Mouse (Mus musculus) liver, embryonic 13.5 days (tissue): ENCODE results near the gene Zbtb48. TPM values are rescaled to one million over a fixed set of nuclear protein-coding genes. Genes with fewer than 3 reads are reported as not detected.

ENCODE experiments used
- ATAC-seq: fragments of 200-750 bp; cut with Nextera tagmentation; 2 replicates; pipeline ENCODE4 v1.8.0; 2017; ENCODE audit warnings: low read depth, mild to moderate bottlenecking, moderate number of reproducible peaks, moderate library complexity
- DNase-seq: peaks from one replicate; pipeline ENCODE4 v3.0.0; 2022
- H3K27ac ChIP-seq: fragments of 300-500 bp; sonication (generic); 2 replicates; pipeline ENCODE4 v1.5.1; 2015; ENCODE audit warnings: moderate library complexity, mild to moderate bottlenecking, inconsistent platforms
- H3K27me3 ChIP-seq: fragments of 300-500 bp; sonication (generic); 2 replicates; pipeline ENCODE4 v1.6.1; 2015; ENCODE audit warnings: mild to moderate bottlenecking, inconsistent platforms
- H3K36me3 ChIP-seq: fragments of 300-500 bp; sonication (generic); 2 replicates; pipeline ENCODE4 v1.6.1; 2015; ENCODE audit warnings: mild to moderate bottlenecking, inconsistent platforms
- H3K4me1 ChIP-seq: fragments of 300-500 bp; sonication (generic); replicated peaks from 2 replicates; pipeline ENCODE4 v1.6.1; 2015; ENCODE audit warnings: inconsistent platforms
- H3K4me2 ChIP-seq: fragments of 300-500 bp; sonication (generic); 2 replicates; pipeline ENCODE4 v1.6.1; 2015; ENCODE audit warnings: inconsistent platforms, mild to moderate bottlenecking, moderate library complexity
- H3K4me3 ChIP-seq: fragments of 300-500 bp; sonication (generic); replicated peaks from 2 replicates; pipeline ENCODE4 v1.5.1; 2015; ENCODE audit warnings: mild to moderate bottlenecking, inconsistent platforms
- H3K9ac ChIP-seq: fragments of 300-500 bp; sonication (generic); 2 replicates; pipeline ENCODE4 v1.6.1; 2015; ENCODE audit warnings: mild to moderate bottlenecking, inconsistent platforms
- H3K9me3 ChIP-seq: fragments of 300-500 bp; sonication (generic); replicated peaks from 2 replicates; pipeline ENCODE4 v1.6.1; 2016; ENCODE audit warnings: inconsistent platforms
- WGBS: fragments of 180-500 bp; shearing (Covaris S2); methylation state at CpG from one replicate; pipeline ENCODE4 v1.1.7; 2015; ENCODE audit not compliant: insufficient replicate concordance; 5-methylcytosine and 5-hydroxymethylcytosine counted together
- polyA plus RNA-seq: library from polyadenylated mRNA; unstranded; fragments of >200 nt; fragmentation: Nextera tagmentation; extraction: Ambion mirVana; gene quantifications from 2 replicates; pipeline ENCODE4 v1.2.1, GENCODE M21; 2015

Gene Zbtb48
- 7.2 and 9.5 TPM in 2 replicates for polyA plus RNA-seq

- H3K4me3 ChIP-seq = peak within 1 kb of the TSS; percentile 86
- DNase-seq (peak; percentile 93), ATAC-seq (peak; percentile 95)
- peak within 1 kb of the TSS; percentile 93 for H3K4me2 ChIP-seq
- under 1% methylated on average over 35 of the region's 35 CpGs for WGBS
- no peaks in the 10 kb centered on the region for H3K9me3 ChIP-seq
- peaks cover 60% of the 10 kb centered on the region for H3K4me1 ChIP-seq
- peaks cover 28% of the 10 kb centered on the region for H3K36me3 ChIP-seq
- peak within 1 kb of the TSS; percentile 86 for H3K9ac ChIP-seq
- H3K27ac ChIP-seq = peak within 1 kb of the TSS; percentile 87
- H3K27me3 ChIP-seq = peaks cover 8% of the 10 kb centered on the region
These were observed at the start of gene Zbtb48 for GRCm38 (mm10) chr4:152027524-152027923. Zbtb48 (minus strand) TSS chr4:152027671.

- H3K9me3 ChIP-seq = no peaks in the 10 kb centered on the region
- no peak overlapping the region for H3K4me3 ChIP-seq
- H3K9ac ChIP-seq = no peak overlapping the region
- no peak overlapping the region for H3K27ac ChIP-seq
- DNase-seq = no peak
- H3K4me2 ChIP-seq = no peak overlapping the region
- peaks cover 27% of the 10 kb centered on the region for H3K4me1 ChIP-seq
- WGBS = 80% methylated on average over 9 of the region's 9 CpGs
- no peak for ATAC-seq
- H3K27me3 ChIP-seq = no peaks in the 10 kb centered on the region
- no peaks in the 10 kb centered on the region for H3K36me3 ChIP-seq
These were observed 49.7 kb upstream of the Zbtb48 start for GRCm38 (mm10) chr4:152077191-152077590.

- DNase-seq (no peak), ATAC-seq (no peak)
- no peak overlapping the region for H3K4me3 ChIP-seq
- H3K4me2 ChIP-seq = no peak overlapping the region
- 77% methylated on average over 9 of the region's 9 CpGs for WGBS
- no peaks in the 10 kb centered on the region for H3K9me3 ChIP-seq
- peaks cover 6% of the 10 kb centered on the region; the same call in 1 of the 2 replicates for H3K27me3 ChIP-seq
- no peaks in the 10 kb centered on the region for H3K36me3 ChIP-seq
- peaks cover 41% of the 10 kb centered on the region for H3K4me1 ChIP-seq
- H3K27ac ChIP-seq = no peak overlapping the region
- no peak overlapping the region for H3K9ac ChIP-seq
These were observed 47.1 kb upstream of the Zbtb48 start for GRCm38 (mm10) chr4:152074548-152074947.

GRCm38 (mm10) chr4:152073715-152074114 lies 46.2 kb upstream of the Zbtb48 start:
- Histone ChIP-seq H3K9ac (no peak overlapping the region), H3K27ac (no peak overlapping the region), H3K36me3 (no peaks in the 10 kb centered on the region), H3K4me3 (no peak overlapping the region), H3K9me3 (no peaks in the 10 kb centered on the region), H3K4me2 (no peak overlapping the region), H3K27me3 (peaks cover 6% of the 10 kb centered on the region; the same call in 1 of the 2 replicates), H3K4me1 (peaks cover 41% of the 10 kb centered on the region)
- ATAC-seq (no peak), DNase-seq (no peak)
- 65% methylated on average over 6 of the region's 6 CpGs for WGBS

- Histone ChIP-seq H3K4me3 (no peak overlapping the region), H3K4me2 (no peak overlapping the region), H3K9me3 (no peaks in the 10 kb centered on the region), H3K9ac (no peak overlapping the region), H3K27ac (no peak overlapping the region), H3K27me3 (peaks cover 6% of the 10 kb centered on the region; the same call in 1 of the 2 replicates), H3K4me1 (peaks cover 32% of the 10 kb centered on the region), H3K36me3 (no peaks in the 10 kb centered on the region)
- 61% methylated on average over 10 of the region's 10 CpGs for WGBS
- DNase-seq (no peak), ATAC-seq (no peak)
These were observed 45.2 kb upstream of the Zbtb48 start for GRCm38 (mm10) chr4:152072655-152073054.

GRCm38 (mm10) chr4:152072121-152072601 lies 44.7 kb upstream of the Zbtb48 start, which contains the start of gene Plekhg5:
Plekhg5 (plus strand) TSS chr4:152072498.
- no peak within 1 kb of the TSS for H3K4me2 ChIP-seq
- DNase-seq (no peak), ATAC-seq (no peak)
- peaks cover 37% of the 10 kb centered on the region for H3K4me1 ChIP-seq
- H3K27me3 ChIP-seq = peaks cover 6% of the 10 kb centered on the region; the same call in 1 of the 2 replicates
- H3K4me3 ChIP-seq = no peak within 1 kb of the TSS
- no peaks in the 10 kb centered on the region for H3K9me3 ChIP-seq
- H3K36me3 ChIP-seq = no peaks in the 10 kb centered on the region
- 23% methylated on average over 10 of the region's 10 CpGs for WGBS
- H3K27ac ChIP-seq = no peak within 1 kb of the TSS
- H3K9ac ChIP-seq = no peak within 1 kb of the TSS

GRCm38 (mm10) chr4:152070494-152071396 lies 43.3 kb upstream of the Zbtb48 start:
- peaks cover 6% of the 10 kb centered on the region; the same call in 1 of the 2 replicates for H3K27me3 ChIP-seq
- no peak overlapping the region for H3K27ac ChIP-seq
- no peak for ATAC-seq
- H3K4me3 ChIP-seq = no peak overlapping the region
- 42% methylated on average over 11 of the region's 11 CpGs for WGBS
- H3K4me2 ChIP-seq = no peak overlapping the region
- peaks cover 37% of the 10 kb centered on the region for H3K4me1 ChIP-seq
- no peaks in the 10 kb centered on the region for H3K36me3 ChIP-seq
- H3K9ac ChIP-seq = no peak overlapping the region
- no peak for DNase-seq
- H3K9me3 ChIP-seq = no peaks in the 10 kb centered on the region

GRCm38 (mm10) chr4:152069245-152069644 lies 41.8 kb upstream of the Zbtb48 start:
- Histone ChIP-seq H3K9ac (no peak overlapping the region), H3K27me3 (peaks cover 6% of the 10 kb centered on the region; the same call in 1 of the 2 replicates), H3K9me3 (no peaks in the 10 kb centered on the region), H3K4me3 (no peak overlapping the region), H3K27ac (no peak overlapping the region), H3K4me2 (no peak overlapping the region), H3K4me1 (peaks cover 33% of the 10 kb centered on the region), H3K36me3 (no peaks in the 10 kb centered on the region)
- WGBS = 77% methylated on average over 3 of the region's 3 CpGs
- ATAC-seq (no peak), DNase-seq (no peak)

- 80% methylated on average over 6 of the region's 6 CpGs for WGBS
These were observed 40.8 kb upstream of the Zbtb48 start for GRCm38 (mm10) chr4:152068166-152068724.

GRCm38 (mm10) chr4:152067280-152067679 lies 39.8 kb upstream of the Zbtb48 start:
- ATAC-seq (peak; percentile 35), DNase-seq (no peak)
- no peak overlapping the region for H3K9ac ChIP-seq
- H3K4me3 ChIP-seq = no peak overlapping the region
- no peaks in the 10 kb centered on the region for H3K36me3 ChIP-seq
- peaks cover 27% of the 10 kb centered on the region for H3K4me1 ChIP-seq
- no peaks in the 10 kb centered on the region for H3K9me3 ChIP-seq
- H3K27me3 ChIP-seq = peaks cover 6% of the 10 kb centered on the region; the same call in 1 of the 2 replicates
- H3K4me2 ChIP-seq = no peak overlapping the region
- no peak overlapping the region for H3K27ac ChIP-seq

More at GRCm38 (mm10) chr4:152068166-152068724, 40.8 kb upstream of the Zbtb48 start:
- Histone ChIP-seq H3K4me3 (no peak overlapping the region), H3K9ac (no peak overlapping the region), H3K4me1 (peaks cover 26% of the 10 kb centered on the region), H3K27me3 (peaks cover 6% of the 10 kb centered on the region; the same call in 1 of the 2 replicates), H3K4me2 (no peak overlapping the region), H3K9me3 (no peaks in the 10 kb centered on the region), H3K27ac (no peak overlapping the region), H3K36me3 (no peaks in the 10 kb centered on the region)
- no peak for DNase-seq
- no peak for ATAC-seq

GRCm38 (mm10) chr4:152062390-152063110 lies 35.1 kb upstream of the Zbtb48 start:
- no peaks in the 10 kb centered on the region for H3K27me3 ChIP-seq
- ATAC-seq (peak; percentile 41), DNase-seq (no peak)
- no peak overlapping the region for H3K4me2 ChIP-seq
- 73% methylated on average over 9 of the region's 9 CpGs for WGBS
- H3K36me3 ChIP-seq = peaks cover 44% of the 10 kb centered on the region
- no peak overlapping the region for H3K9ac ChIP-seq
- H3K9me3 ChIP-seq = no peaks in the 10 kb centered on the region
- H3K27ac ChIP-seq = 0 out of 2 replicates have a peak overlapping the region, but pooled peaks have one; percentile 2
- H3K4me1 ChIP-seq = peaks cover 20% of the 10 kb centered on the region
- no peak overlapping the region for H3K4me3 ChIP-seq
